Mouse (Mus musculus) right cerebral cortex, postnatal 14 days (tissue): ENCODE data around the gene Rbck1.
"Not testable (repeated sequence)": the region's sequence is repeated elsewhere in the genome, so short reads cannot be mapped to it uniquely, and the experiment has no call there.

Source experiments
- DNase-seq: peaks from one replicate; pipeline ENCODE4 v3.0.0; 2022

Rbck1 gene

GRCm38 (mm10) chr2:152332101-152332825, at the start of gene Rbck1:
Gene Rbck1 (minus strand): TSS chr2:152332653.
- DNase-seq, result peak; percentile 69

GRCm38 (mm10) chr2:152376345-152376741, 43.9 kb upstream of the Rbck1 start, which contains the start of gene Nrsn2:
Gene Nrsn2 (minus strand): TSS chr2:152376638.
- DNase-seq, result peak; percentile 38

GRCm38 (mm10) chr2:152375652-152376344, 43.3 kb upstream of the Rbck1 start:
- DNase-seq, result peak; percentile 64

GRCm38 (mm10) chr2:152373547-152373946, 41.1 kb upstream of the Rbck1 start:
- no peak for DNase-seq

GRCm38 (mm10) chr2:152372661-152373060, 40.2 kb upstream of the Rbck1 start:
- DNase-seq, result no peak

GRCm38 (mm10) chr2:152372104-152372503, 39.7 kb upstream of the Rbck1 start:
- no peak for DNase-seq

- peak; percentile 63 for DNase-seq
These were observed 36.2 kb upstream of the Rbck1 start for GRCm38 (mm10) chr2:152368532-152369140.

- no peak for DNase-seq
These were observed 35.5 kb upstream of the Rbck1 start for GRCm38 (mm10) chr2:152367917-152368316.

- peak; percentile 65 for DNase-seq
These were observed 31.0 kb upstream of the Rbck1 start for GRCm38 (mm10) chr2:152363245-152364147.

GRCm38 (mm10) chr2:152361193-152361592, 28.7 kb upstream of the Rbck1 start:
- no peak for DNase-seq

GRCm38 (mm10) chr2:152360271-152360775, 27.9 kb upstream of the Rbck1 start:
- DNase-seq, result no peak

GRCm38 (mm10) chr2:152359616-152360015, 27.2 kb upstream of the Rbck1 start:
- no peak for DNase-seq

GRCm38 (mm10) chr2:152358977-152359376, 26.5 kb upstream of the Rbck1 start:
- DNase-seq, result not testable (repeated sequence)

- no peak for DNase-seq
These were observed 24.8 kb upstream of the Rbck1 start for GRCm38 (mm10) chr2:152357254-152357653.

- DNase-seq, result peak; percentile 50
These were observed 17.5 kb upstream of the Rbck1 start for GRCm38 (mm10) chr2:152349842-152350540.

- no peak for DNase-seq
These were observed 16.8 kb upstream of the Rbck1 start for GRCm38 (mm10) chr2:152349205-152349604.

GRCm38 (mm10) chr2:152347722-152348121, 15.3 kb upstream of the Rbck1 start:
- DNase-seq, result no peak

GRCm38 (mm10) chr2:152346776-152347465, 14.5 kb upstream of the Rbck1 start:
- no peak for DNase-seq

GRCm38 (mm10) chr2:152345393-152345792, 12.9 kb upstream of the Rbck1 start:
- DNase-seq, result no peak

- DNase-seq, result no peak
These were observed 12.5 kb upstream of the Rbck1 start for GRCm38 (mm10) chr2:152344909-152345308.

- no peak for DNase-seq
These were observed 11.9 kb upstream of the Rbck1 start for GRCm38 (mm10) chr2:152344361-152344760.
